Mouse (Mus musculus) right cerebral cortex, adult 2 months (tissue): ENCODE data around the gene Prodh2.

ENCODE experiments used
- DNase-seq, 2 experiments: peaks; one replicate each; pipeline ENCODE4 v3.0.0; 2021 to 2022; ENCODE audit warnings: low spot score in 2 of 2

Prodh2 gene

DNA sequence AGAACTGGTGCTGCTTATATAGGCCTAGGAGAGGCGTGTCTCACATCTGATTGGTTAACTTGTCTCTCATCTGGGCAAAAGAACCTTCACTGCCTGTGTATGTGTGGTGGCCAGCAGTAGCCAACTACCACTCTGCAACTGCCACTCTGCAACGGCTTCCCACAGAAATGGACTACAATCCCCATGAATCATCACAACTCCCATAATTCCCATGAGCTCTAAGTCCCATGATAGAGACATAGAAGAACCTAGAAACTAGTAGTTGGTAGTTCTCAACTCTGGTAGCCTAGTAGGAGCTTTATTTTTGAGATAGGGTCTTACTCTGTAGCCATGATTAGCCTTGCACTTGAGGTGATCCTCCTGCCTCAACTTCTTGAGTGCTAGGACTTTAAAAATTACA is 56.5 kb downstream of the Prodh2 start:
- DNase-seq, result no peak

DNA sequence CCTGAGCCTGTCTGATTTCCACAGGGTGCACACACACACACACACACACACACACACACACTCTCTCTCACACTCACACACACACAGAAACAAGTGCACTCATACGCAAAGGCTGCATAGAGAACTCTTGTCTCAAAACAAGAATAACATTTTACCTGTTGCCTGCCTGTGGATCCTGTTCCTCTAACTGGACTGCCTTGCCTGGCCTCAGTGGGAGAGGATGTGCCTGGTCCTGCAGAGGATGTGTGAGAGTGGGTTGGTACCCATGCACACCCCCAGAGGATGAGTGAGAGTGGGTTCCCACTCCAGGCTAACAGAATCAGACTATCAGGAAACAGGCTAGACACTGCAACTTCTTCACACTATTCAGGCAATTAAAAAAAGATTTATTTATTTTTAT is 57.2 kb downstream of the Prodh2 start:
- DNase-seq, result no peak

DNA sequence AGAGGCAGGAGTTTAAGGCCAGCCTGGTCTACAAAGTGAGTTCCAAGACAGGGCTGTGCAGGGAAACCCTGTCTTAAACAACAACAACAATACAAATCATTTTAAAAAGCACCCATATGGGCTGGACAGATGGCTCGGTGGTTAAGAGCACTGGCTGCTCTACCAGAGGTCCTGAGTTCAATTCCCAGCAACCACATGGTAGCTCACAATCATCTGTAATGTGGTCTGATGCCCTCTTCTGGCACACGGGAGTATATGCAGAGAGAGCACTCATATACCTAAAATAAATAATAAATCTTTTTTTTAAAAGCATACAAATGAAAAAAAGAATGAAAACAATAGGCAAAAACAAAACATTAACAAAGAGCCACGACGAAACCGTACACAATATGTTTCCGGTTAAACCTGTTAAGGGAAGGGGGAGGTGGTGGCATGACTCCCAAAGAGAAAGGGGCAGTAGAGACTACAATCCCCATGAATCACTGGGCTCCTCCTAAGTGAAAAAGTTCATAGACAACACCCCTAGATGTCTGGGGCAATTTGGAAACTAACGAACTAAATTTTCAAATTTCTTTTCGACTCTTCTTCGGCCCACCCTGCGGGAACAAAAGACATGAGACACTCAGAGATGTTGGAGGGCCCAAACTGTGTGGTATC is 58.2 kb downstream of the Prodh2 start:
- peak in 1 of 2 experiments; percentile 29 for DNase-seq

DNA sequence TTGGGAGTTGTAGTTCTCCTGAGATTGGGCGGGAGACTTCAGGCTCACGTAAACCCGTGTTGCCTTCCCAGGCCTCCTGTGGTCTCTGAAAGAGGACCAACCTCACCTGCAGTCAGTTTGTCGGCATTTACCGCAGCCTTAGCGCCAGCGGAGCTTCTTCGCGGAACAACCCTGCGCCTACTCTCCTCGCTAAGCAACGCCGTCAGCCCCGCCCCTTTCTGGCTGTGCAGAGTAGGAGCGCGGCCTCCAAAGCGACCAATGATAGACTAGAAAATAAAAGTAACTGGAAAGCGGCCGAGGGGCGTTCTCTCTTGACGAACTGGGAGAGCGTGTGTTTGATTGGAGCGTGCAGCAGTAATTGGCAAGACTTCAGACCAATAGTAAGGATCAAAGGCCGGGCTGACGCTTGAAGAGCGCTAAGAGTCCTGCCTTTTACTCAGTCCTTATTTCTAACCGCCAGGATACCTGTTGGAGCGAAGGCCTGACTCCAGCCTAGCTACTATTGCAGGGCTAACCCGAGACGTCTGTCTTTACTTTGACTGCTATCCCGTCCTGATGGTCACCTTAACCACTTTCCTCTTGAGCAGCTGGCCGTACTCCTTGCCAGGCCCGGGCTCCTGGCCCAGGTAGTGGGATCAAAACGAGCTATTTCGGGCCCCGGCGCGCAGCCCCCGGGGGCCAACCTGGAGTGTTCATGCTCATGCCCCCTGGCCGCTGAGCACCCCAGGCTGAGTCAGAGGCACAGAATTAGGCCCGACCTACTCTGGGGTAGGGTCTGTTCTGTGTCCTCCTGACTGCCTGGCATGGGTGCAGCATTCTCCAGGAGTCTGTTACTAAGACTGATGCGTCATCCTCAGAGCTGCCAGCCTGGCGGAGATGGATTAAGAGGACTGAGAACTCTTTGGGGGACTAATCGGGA is 58.9 kb downstream of the Prodh2 start, which contains the start of the genes Hspb6 and Proser3:
TSS of gene Hspb6 (plus strand) at position 77 of the 919 bp plus-strand sequence.
TSS of gene Proser3 (minus strand) at position 198 of the 919 bp plus-strand sequence.
- peak; percentile 96 to 99 for DNase-seq

DNA sequence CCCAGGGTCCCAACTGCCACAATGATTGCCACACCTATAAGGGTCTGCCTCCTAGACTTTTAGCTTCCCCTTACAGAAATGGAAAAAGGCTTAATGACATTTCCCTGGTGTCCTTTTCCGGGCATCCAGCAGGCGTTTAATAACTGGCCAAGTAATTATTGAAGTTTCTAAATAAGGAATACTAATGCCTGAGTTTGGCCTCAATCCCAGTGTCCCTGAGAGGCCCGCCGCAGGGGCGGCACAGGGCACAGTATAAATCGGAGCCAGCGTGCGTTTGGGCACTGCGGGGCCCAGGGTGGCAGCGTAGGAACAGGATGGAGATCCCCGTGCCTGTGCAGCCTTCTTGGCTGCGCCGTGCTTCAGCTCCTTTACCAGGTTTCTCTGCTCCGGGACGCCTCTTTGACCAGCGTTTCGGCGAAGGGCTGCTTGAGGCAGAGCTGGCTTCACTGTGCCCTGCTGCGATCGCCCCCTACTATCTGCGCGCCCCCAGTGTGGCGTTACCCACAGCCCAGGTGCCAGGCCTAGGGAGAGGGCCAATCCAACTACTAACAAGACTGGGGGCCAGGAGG is 59.7 kb downstream of the Prodh2 start:
- DNase-seq, result peak in 1 of 2 experiments; percentile 36

DNA sequence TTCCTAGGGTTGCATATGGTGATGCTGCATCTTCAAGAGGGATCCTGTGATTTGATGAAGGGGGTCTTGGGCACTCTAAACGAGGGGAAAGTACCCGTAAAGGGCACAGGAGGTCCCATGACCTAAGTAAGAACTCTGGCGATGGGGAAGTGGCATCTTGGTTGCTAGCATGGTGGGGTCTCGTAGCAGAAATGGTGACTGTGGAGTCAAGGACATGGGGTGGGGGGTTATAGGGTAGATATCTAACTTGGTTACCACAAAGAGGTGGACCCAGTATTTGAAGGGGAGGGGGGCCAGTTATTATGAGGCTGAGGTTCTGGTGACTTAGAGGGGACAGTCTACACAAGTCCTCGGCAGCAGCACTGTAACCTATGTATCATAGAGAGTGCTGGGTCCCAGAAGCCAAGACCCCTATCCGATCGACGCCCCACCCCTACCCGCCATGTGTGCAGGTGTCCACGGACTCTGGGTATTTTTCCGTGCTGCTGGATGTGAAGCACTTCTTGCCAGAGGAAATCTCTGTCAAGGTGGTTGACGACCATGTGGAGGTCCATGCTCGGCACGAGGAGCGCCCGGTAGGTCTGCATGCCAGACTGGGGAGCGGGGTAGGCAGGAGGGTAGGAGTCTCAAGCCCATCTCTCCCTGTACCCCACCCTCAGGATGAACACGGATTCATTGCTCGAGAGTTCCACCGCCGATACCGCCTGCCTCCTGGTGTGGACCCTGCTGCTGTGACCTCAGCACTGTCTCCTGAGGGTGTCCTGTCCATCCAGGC is 60.6 kb downstream of the Prodh2 start:
- DNase-seq, result no peak

DNA sequence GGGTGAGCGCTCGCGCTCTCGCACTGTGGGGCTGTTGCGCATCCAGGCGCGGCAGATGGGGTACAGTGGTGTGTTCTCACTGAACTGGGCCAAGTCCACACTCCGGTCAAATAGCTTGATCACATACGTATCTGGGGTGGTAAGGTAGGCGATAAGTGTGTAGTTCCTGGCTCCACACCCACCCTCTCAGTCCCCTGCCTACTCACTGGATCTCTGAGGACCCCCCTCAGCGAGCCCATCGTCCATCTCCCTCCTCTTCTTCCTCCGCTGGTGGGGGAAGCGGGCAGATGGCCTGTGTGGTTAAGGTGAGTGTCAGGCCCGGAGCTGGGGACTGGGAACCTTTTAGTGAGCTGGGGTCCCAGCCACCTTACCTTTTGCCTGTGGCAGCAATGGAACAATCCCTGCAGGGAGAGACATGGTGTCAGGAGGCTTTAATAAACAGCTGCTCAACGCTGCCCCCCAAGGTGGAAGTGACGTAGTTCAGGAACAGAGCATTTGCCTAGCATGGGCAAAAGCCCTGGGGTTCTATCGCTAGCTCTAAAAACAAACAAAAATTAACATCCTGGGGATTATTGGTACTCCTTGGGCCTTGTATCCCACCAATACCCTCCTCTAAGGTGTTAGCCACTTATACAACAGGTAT is 63.6 kb downstream of the Prodh2 start:
- DNase-seq, result no peak

DNA sequence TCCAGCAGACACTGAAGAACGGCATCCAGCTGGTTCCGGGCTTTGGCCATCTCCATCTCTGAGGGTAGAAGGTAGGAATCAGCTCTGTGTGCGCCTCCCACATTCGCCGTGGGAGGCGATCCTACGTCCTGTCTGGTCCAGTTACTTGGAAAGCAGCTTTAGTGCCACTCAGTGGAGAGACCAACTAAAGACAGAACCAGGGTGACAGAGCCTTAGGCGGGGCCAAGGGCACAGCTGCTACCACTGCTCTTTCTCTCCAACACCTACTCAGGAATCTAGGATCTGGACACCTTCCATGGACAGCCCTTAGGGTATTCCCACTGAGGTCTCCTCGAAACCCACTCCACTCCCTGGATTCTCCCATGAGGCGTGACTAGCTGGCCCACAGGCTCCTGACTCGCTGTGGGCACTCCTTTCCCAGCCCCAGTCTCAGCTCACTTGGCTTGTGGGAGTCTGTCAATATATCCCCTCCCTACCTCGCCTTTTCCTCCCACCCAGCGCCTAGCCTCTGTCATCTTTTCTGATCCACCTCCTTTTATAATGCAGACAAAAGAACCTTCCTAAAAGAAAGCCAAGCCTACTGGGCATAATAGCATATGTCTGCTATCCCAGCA is 64.6 kb downstream of the Prodh2 start:
- peak in 1 of 2 experiments; percentile 43 for DNase-seq

DNA sequence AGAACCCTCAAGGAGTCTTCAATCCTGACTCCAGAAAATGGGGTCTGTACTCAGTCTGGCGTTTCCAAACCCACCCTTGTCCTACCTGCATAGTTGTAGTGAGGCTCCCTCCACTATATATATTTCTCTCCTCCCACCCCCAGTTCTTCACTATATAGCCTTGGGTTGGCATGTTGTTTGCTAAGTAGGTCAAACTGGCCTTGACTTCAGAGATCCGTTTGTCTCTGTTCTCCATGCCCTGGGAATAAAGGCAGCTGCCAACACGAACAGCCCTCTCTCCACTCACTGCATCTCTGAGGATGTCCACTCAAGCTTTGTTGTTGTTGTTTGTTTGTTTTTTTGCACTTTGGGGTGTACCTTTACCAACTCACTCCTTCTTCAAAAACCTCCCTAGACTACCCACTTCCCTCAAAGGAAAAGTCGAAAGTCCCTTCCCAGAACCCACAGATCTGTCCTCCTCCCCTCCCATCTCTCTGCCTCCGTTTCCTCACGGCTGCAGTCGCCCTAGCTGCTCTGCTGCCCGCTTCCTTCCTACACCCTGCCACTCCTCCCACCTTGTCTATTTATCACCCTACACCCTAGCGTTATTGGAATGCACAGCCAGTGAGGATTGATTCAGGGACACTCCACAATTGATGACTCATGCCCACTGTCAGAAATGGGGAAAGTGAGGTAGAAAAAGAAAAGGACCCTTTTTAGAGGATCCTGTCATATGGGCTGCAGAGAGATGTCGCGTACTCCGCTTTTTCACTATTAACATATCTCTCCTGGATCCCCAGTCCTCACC is 65.4 kb downstream of the Prodh2 start:
- peak in 1 of 2 experiments; percentile 21 for DNase-seq

DNA sequence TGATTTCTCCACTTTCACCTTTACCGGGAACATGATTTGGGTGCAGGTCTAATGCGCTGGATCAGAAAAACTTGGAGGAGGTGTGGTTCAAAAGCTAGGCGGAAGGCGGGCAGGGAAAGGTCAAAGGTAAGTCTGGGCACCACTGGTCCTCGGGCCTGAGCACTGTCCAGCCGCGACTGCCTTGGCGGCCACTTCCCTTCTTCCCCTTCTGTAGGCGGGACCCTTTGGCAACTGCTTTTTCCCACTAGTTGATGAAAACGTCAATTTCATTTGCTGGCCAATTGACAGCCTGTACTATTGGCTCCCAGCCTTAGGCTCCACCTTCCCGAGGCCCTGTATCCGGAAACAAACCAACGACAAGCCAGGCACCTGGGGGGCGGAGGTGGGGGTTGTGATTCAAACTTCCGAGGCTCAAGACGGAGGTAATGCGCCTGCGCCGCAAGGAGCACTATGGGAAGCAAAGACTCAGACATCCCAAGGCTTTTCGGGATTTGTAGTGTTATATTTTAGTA is 66.1 kb downstream of the Prodh2 start, which contains the start of gene Lin37:
TSS of gene Lin37 (minus strand) at position 396 of the 512 bp plus-strand sequence.
- peak; percentile 98 to 99 for DNase-seq

DNA sequence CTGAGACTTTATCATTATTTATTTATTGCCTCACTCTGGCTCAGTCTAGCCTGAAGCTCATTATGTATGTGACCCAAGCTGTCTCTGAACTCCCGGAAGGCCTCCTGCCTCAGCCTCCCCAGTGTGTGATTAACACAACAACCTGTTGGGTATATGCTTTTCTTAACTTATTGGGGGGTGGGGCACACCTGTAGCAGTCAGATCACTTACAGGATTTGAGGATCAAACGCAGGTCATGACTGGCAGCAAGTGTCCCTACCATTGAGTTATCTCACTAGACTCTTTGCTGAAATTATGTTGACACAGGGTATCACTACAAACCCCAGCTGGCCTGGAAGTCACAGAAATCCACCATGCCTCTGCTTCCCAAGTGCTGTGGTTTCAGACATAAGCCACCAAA is 66.9 kb downstream of the Prodh2 start:
- DNase-seq, result no peak

DNA sequence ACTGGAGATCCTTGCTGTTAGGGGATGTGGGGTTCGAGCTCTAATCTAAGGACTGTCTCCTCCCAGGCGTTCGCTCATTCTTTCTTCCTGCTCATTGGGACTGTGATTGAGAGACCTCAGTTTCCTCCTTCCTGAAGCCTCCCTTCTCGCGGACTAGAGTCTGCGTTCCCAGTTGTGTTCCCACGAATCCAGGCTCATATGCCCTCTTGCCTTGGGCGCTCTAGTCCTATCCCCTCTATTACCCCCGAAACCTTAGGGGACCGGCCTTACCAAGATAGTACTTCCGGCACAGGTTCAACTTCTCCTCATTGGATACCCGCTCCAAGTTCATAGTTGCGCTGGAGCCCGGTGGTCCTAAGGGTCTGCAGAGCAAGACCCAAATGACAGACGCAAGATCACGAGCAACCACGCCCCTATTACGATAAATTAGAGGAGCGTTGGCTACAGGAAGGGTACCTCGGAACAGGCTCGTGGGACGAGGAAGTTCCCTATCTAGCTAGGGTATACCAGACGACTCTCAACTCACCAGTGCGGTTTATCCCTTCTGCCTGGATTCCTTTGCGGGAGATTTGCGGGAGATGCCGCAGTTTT is 69.2 kb downstream of the Prodh2 start:
- no peak for DNase-seq
